Comparison of ENCODE assay signal across 7 mouse cellular contexts in genomic region chr12:102878901-102879300, GRCm38 (mm10). TPM values are rescaled to one million over a fixed set of nuclear protein-coding genes. Genes with fewer than 3 reads are reported as not detected.
A peak's percentile ranks its signal among the peaks of the same experiment; 100 is the strongest.
DNase-seq lines count a peak whose midpoint lies in the region; ATAC-seq and TF ChIP-seq lines count a peak whose summit lies in the region.

No protein-coding gene starts in this region.

- peak overlapping the region; percentile 63 for H3K4me2 ChIP-seq in embryonic facial prominence, embryonic 14.5 days (ENCODE audit: low read depth, low read length)
- H3K4me2 ChIP-seq in hindbrain, embryonic 15.5 days = peak overlapping the region; percentile 61
- H3K4me2 ChIP-seq in lung, embryonic 15.5 days = peak overlapping the region; percentile 69
- peak overlapping the region; percentile 65 for H3K4me2 ChIP-seq in stomach, embryonic 16.5 days (ENCODE audit: low read depth, low read length)

- TF ChIP-seq POLR2A in liver, adult 2 months (IDR thresholded peaks at IDR 0.05; ENCODE audit: extremely low read depth, insufficient read depth, low read length) = no peak

- H3K27ac ChIP-seq in liver, adult 2 months (replicated peaks; ENCODE audit: insufficient read depth, low read depth, low read length) = no peak overlapping the region
- H3K27ac ChIP-seq in embryonic facial prominence, embryonic 14.5 days (replicated peaks; ENCODE audit: low read depth, low read length) = peak overlapping the region; percentile 97
- peak overlapping the region; percentile 98 for H3K27ac ChIP-seq in hindbrain, embryonic 15.5 days (replicated peaks)
- H3K27ac ChIP-seq in lung, embryonic 15.5 days = peak overlapping the region; percentile 58
- H3K27ac ChIP-seq in stomach, embryonic 16.5 days (ENCODE audit: low read length) = peak overlapping the region; percentile 34; the same call in 1 of the 2 replicates

- peak overlapping the region; percentile 81; the same call in 1 of the 2 replicates for H3K4me3 ChIP-seq in liver, adult 2 months (ENCODE audit: insufficient read depth, low read depth, low read length)
- H3K4me3 ChIP-seq in embryonic facial prominence, embryonic 14.5 days (ENCODE audit: low read depth, low read length) = peak overlapping the region; percentile 96
- peak overlapping the region; percentile 97 for H3K4me3 ChIP-seq in hindbrain, embryonic 15.5 days
- H3K4me3 ChIP-seq in lung, embryonic 15.5 days = peak overlapping the region; percentile 96
- H3K4me3 ChIP-seq in stomach, embryonic 16.5 days (replicated peaks; ENCODE audit: low read length) = peak overlapping the region; percentile 89

- no peaks in the 10 kb centered on the region for H3K27me3 ChIP-seq in liver, adult 2 months (ENCODE audit: control insufficient read depth, insufficient read depth, low read length)
- H3K27me3 ChIP-seq in embryonic facial prominence, embryonic 14.5 days (replicated peaks; ENCODE audit: control insufficient read depth, insufficient read depth, low read length) = no peaks in the 10 kb centered on the region
- no peaks in the 10 kb centered on the region for H3K27me3 ChIP-seq in hindbrain, embryonic 15.5 days
- H3K27me3 ChIP-seq in lung, embryonic 15.5 days = no peaks in the 10 kb centered on the region
- no peaks in the 10 kb centered on the region for H3K27me3 ChIP-seq in stomach, embryonic 16.5 days (ENCODE audit: control insufficient read depth, insufficient read depth, low read length)

- peaks cover 7% of the 10 kb centered on the region for H3K4me1 ChIP-seq in liver, adult 2 months (ENCODE audit: control insufficient read depth, insufficient read depth, low read length)
- peaks cover 17% of the 10 kb centered on the region for H3K4me1 ChIP-seq in embryonic facial prominence, embryonic 14.5 days (ENCODE audit: control insufficient read depth, insufficient read depth, low read length)
- peaks cover 28% of the 10 kb centered on the region for H3K4me1 ChIP-seq in hindbrain, embryonic 15.5 days (replicated peaks)
- H3K4me1 ChIP-seq in lung, embryonic 15.5 days = peaks cover 17% of the 10 kb centered on the region
- peaks cover 23% of the 10 kb centered on the region for H3K4me1 ChIP-seq in stomach, embryonic 16.5 days (ENCODE audit: control insufficient read depth, insufficient read depth, low read length)

- H3K79me2 ChIP-seq in liver, adult 2 months (ENCODE audit: control insufficient read depth, insufficient read depth, low read length) = peaks cover 20% of the 10 kb centered on the region; the same call in 1 of the 2 replicates

- WGBS in liver, adult 2 months = 35% methylated on average over 7 of the region's 7 CpGs
- WGBS in embryonic facial prominence, embryonic 14.5 days = 20% methylated on average over 7 of the region's 7 CpGs
- WGBS in hindbrain, embryonic 15.5 days = 36% methylated on average over 7 of the region's 7 CpGs
- 13% methylated on average over 7 of the region's 7 CpGs for WGBS in lung, embryonic 15.5 days
- 30% methylated on average over 7 of the region's 7 CpGs for WGBS in stomach, embryonic 16.5 days

- DNase-seq in liver, adult 2 months (ENCODE audit: extremely low read depth, low read depth, low spot score) = no peak
- no peak for DNase-seq in liver
- peak; percentile 68 for DNase-seq in embryonic facial prominence, embryonic 14.5 days (ENCODE audit: low spot score)
- no peak for DNase-seq in right cerebral cortex, adult 18-20 months

- no peaks in the 10 kb centered on the region for H3K9me3 ChIP-seq in embryonic facial prominence, embryonic 14.5 days (ENCODE audit: control insufficient read depth, low read length)
- no peaks in the 10 kb centered on the region for H3K9me3 ChIP-seq in hindbrain, embryonic 15.5 days
- H3K9me3 ChIP-seq in lung, embryonic 15.5 days = no peaks in the 10 kb centered on the region
- H3K9me3 ChIP-seq in stomach, embryonic 16.5 days (replicated peaks; ENCODE audit: control insufficient read depth, low read length) = no peaks in the 10 kb centered on the region

- peak overlapping the region; percentile 43; the same call in 1 of the 2 replicates for H3K9ac ChIP-seq in liver, adult 2 months (ENCODE audit: low read depth, low read length)
- peak overlapping the region; percentile 97 for H3K9ac ChIP-seq in embryonic facial prominence, embryonic 14.5 days (ENCODE audit: low read depth, low read length)
- peak overlapping the region; percentile 55; the same call in 1 of the 2 replicates for H3K9ac ChIP-seq in hindbrain, embryonic 15.5 days
- peak overlapping the region; percentile 60; the same call in 1 of the 2 replicates for H3K9ac ChIP-seq in lung, embryonic 15.5 days
- peak overlapping the region; percentile 74; the same call in 1 of the 2 replicates for H3K9ac ChIP-seq in stomach, embryonic 16.5 days (ENCODE audit: low read length)

- no peak for ATAC-seq in embryonic facial prominence, embryonic 14.5 days (ENCODE audit: low read depth)
- no peak for ATAC-seq in hindbrain, embryonic 15.5 days (ENCODE audit: low FRiP score, low read depth)
- ATAC-seq in lung, embryonic 15.5 days (ENCODE audit: borderline replicate concordance, extremely low read depth, low FRiP score, low TSS enrichment) = no peak
- ATAC-seq in stomach, embryonic 16.5 days (ENCODE audit: insufficient read depth, low FRiP score) = no peak

- no peaks in the 10 kb centered on the region for H3K36me3 ChIP-seq in liver, adult 2 months (ENCODE audit: control insufficient read depth, insufficient read depth, low read length)
- no peaks in the 10 kb centered on the region for H3K36me3 ChIP-seq in embryonic facial prominence, embryonic 14.5 days (ENCODE audit: control insufficient read depth, insufficient read depth, low read length)
- H3K36me3 ChIP-seq in hindbrain, embryonic 15.5 days = no peaks in the 10 kb centered on the region
- H3K36me3 ChIP-seq in lung, embryonic 15.5 days = no peaks in the 10 kb centered on the region
- H3K36me3 ChIP-seq in stomach, embryonic 16.5 days (ENCODE audit: control insufficient read depth, insufficient read depth, low read length) = no peaks in the 10 kb centered on the region

- no peak for TF ChIP-seq CTCF in liver, adult 2 months (IDR thresholded peaks at IDR 0.05; ENCODE audit: low read depth, low read length)

RNA-seq across cellular contexts. Expression of gene Btbd7, which starts 0.6 kb away (rescaled TPM):
- total RNA-seq in liver, adult 2 months (2014; rRNA removed) = 15.5 and 17.6 TPM in 2 replicates
- polyA plus RNA-seq in liver, adult 2 months (2012; rRNA removed) = 4.2 and 4.7 TPM in 2 replicates
- polyA plus RNA-seq in embryonic facial prominence, embryonic 14.5 days (2014; fragmentation: Nextera tagmentation; extraction: Ambion mirVana) = 20.1 and 20.3 TPM in 2 replicates
- polyA plus RNA-seq in hindbrain, embryonic 15.5 days (2015; fragmentation: Nextera tagmentation; extraction: Ambion mirVana) = 11.8 and 12.7 TPM in 2 replicates
- 18.4 and 20.6 TPM in 2 replicates for polyA plus RNA-seq in lung, embryonic 15.5 days (2015; fragmentation: Nextera tagmentation; extraction: Ambion mirVana)
- 15.0 and 16.6 TPM in 2 replicates for polyA plus RNA-seq in stomach, embryonic 16.5 days (2015; fragmentation: Nextera tagmentation; extraction: Ambion mirVana)

RNA-seq across cellular contexts. Expression of gene Cox8c, which starts 20.2 kb away (rescaled TPM):
- total RNA-seq in liver, adult 2 months (2014; rRNA removed) = not detected in 2 replicates
- polyA plus RNA-seq in liver, adult 2 months (2012; rRNA removed) = not detected in 2 replicates
- not detected in 2 replicates for polyA plus RNA-seq in embryonic facial prominence, embryonic 14.5 days (2014; fragmentation: Nextera tagmentation; extraction: Ambion mirVana)
- not detected in 2 replicates for polyA plus RNA-seq in hindbrain, embryonic 15.5 days (2015; fragmentation: Nextera tagmentation; extraction: Ambion mirVana)
- not detected in 2 replicates for polyA plus RNA-seq in lung, embryonic 15.5 days (2015; fragmentation: Nextera tagmentation; extraction: Ambion mirVana)
- not detected in 2 replicates for polyA plus RNA-seq in stomach, embryonic 16.5 days (2015; fragmentation: Nextera tagmentation; extraction: Ambion mirVana)

Comparison
In these comparisons a context has a peak if more than half of its experiments do, and no peak if none do; other contexts are left out.
1. H3K9ac ChIP-seq: peak in every context shown above with its lines; median percentile 97 in embryonic facial prominence, embryonic 14.5 days; 74 in stomach, embryonic 16.5 days; 60 in lung, embryonic 15.5 days; 55 in hindbrain, embryonic 15.5 days; 43 in liver, adult 2 months.